Mouse (Mus musculus) liver, embryonic 14.5 days (tissue): ENCODE measurements around the gene Sh2d3c. TPM values are rescaled to one million over a fixed set of nuclear protein-coding genes. Genes with fewer than 3 reads are reported as not detected.

Source experiments
- ATAC-seq: fragments of 200-750 bp; cut with Nextera tagmentation; 2 replicates; pipeline ENCODE4 v1.8.0; 2017; ENCODE audit warnings: moderate number of reproducible peaks, mild to moderate bottlenecking, moderate library complexity; ENCODE audit not compliant: insufficient read depth
- DNase-seq, 3 experiments: peaks; one replicate each; pipeline ENCODE4 v3.0.0-alpha.2; 2012 to 2013; ENCODE audit warnings: low read depth in 3 of 3, low spot score in 3 of 3
- H3K27ac ChIP-seq: fragments of 300-500 bp; sonication (generic); 2 replicates; pipeline ENCODE4 v1.5.1; 2014; ENCODE audit warnings: moderate library complexity, mild to moderate bottlenecking, control low read depth, inconsistent platforms
- H3K27me3 ChIP-seq: fragments of 300-500 bp; sonication (generic); 2 replicates; pipeline ENCODE4 v1.6.1; 2014; ENCODE audit warnings: mild to moderate bottlenecking, low read length, moderate library complexity; ENCODE audit not compliant: control insufficient read depth, insufficient read depth
- H3K36me3 ChIP-seq: fragments of 300-500 bp; sonication (generic); replicated peaks from 2 replicates; pipeline ENCODE4 v1.6.1; 2014; ENCODE audit warnings: low read depth; ENCODE audit not compliant: control insufficient read depth, insufficient read depth
- H3K4me1 ChIP-seq, 2 experiments: fragments of 200-500 bp in 1 of 2; fragments of 300-500 bp in 1 of 2; sonication (generic) in 1 of 2; replicated peaks; 2 replicates each; pipeline ENCODE4 v1.6.1; 2012 to 2014; ENCODE audit warnings: antibody characterized with exemption in 1 of 2, inconsistent platforms in 1 of 2, low read length in 1 of 2; ENCODE audit not compliant: control insufficient read depth in 2 of 2, insufficient read depth in 2 of 2
- H3K4me2 ChIP-seq: fragments of 300-500 bp; sonication (generic); 2 replicates; pipeline ENCODE4 v1.6.1; 2014; ENCODE audit warnings: low read depth, mild to moderate bottlenecking, control low read depth, moderate library complexity
- H3K4me3 ChIP-seq, 2 experiments: fragments of 200-500 bp in 1 of 2; fragments of 300-500 bp in 1 of 2; sonication (generic) in 1 of 2; 2 replicates each; pipeline ENCODE4 v1.5.1; 2012 to 2014; ENCODE audit warnings: low read depth in 2 of 2, low read length in 2 of 2, mild to moderate bottlenecking in 2 of 2, control low read depth in 1 of 2, inconsistent platforms in 1 of 2, moderate library complexity in 1 of 2; ENCODE audit not compliant: insufficient read depth in 1 of 2
- H3K9ac ChIP-seq: fragments of 300-500 bp; sonication (generic); replicated peaks from 2 replicates; pipeline ENCODE4 v1.6.1; 2014; ENCODE audit warnings: mild to moderate bottlenecking, control low read depth, moderate library complexity
- H3K9me3 ChIP-seq: fragments of 300-500 bp; sonication (generic); 2 replicates; pipeline ENCODE4 v1.6.1; 2016; ENCODE audit warnings: low read length, mixed read lengths; ENCODE audit not compliant: control insufficient read depth
- CTCF ChIP-seq: IDR thresholded peaks from 2 replicates; pipeline ENCODE4 v1.5.1; 2016; ENCODE audit warnings: antibody characterized with exemption, low read depth, control low read depth
- EP300 ChIP-seq: IDR thresholded peaks from 2 replicates; pipeline ENCODE4 v1.6.1; 2016; ENCODE audit warnings: antibody characterized with exemption, low read depth
- WGBS: fragments of 180-500 bp; shearing (Covaris S2); extraction: QIAGEN DNeasy Blood & Tissue Kit; methylation state at CpG from one replicate; pipeline ENCODE4 v1.1.7; 2014; ENCODE audit not compliant: insufficient replicate concordance; 5-methylcytosine and 5-hydroxymethylcytosine counted together
- polyA plus RNA-seq, 2 experiments: library from polyadenylated mRNA; depleted of rRNA in 1 of 2; stranded (reverse) in 1 of 2; unstranded in 1 of 2; fragments of >200 nt; fragmentation: Nextera tagmentation in 1 of 2; extraction: Ambion mirVana in 1 of 2; gene quantifications; 2 replicates each; pipeline versions ENCODE4 v1.2.1 to v1.2.3; 2012 to 2014

Sh2d3c gene
- polyA plus RNA-seq, 2 experiments: 3.5 to 4.7 TPM

DNA sequence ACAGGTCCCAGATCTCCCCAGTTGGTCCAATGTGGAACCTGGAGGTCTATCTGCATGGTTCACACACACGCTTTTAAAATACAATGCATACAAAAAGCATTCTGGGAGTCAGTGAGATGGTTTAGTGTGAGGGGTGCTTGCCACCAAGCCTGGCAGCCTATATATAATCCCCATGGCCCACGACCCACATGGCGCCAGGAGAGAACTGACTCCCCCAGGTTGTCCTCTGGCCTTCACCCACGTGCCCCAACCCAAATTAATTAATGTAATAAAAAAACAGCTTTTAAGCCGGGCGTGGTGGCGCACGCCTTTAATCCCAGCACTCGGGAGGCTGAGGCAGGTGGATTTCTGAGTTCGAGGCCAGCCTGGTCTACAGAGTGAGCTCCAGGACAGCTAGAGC lies 37.2 kb upstream of the Sh2d3c start:
- peaks cover 6% of the 10 kb centered on the region; the same call in 1 of the 2 replicates for H3K36me3 ChIP-seq
- H3K9me3 ChIP-seq: no peaks in the 10 kb centered on the region
- H3K4me2 ChIP-seq: no peak overlapping the region
- no peaks in the 10 kb centered on the region for H3K4me1 ChIP-seq
- H3K4me3 ChIP-seq: no peak overlapping the region
- WGBS: 84% methylated on average over 10 of the region's 10 CpGs
- H3K9ac ChIP-seq: no peak overlapping the region
- TF ChIP-seq CTCF (no peak), EP300 (no peak)
- H3K27me3 ChIP-seq: no peaks in the 10 kb centered on the region
- H3K27ac ChIP-seq: no peak overlapping the region
- DNase-seq: no peak
- no peak for ATAC-seq

DNA sequence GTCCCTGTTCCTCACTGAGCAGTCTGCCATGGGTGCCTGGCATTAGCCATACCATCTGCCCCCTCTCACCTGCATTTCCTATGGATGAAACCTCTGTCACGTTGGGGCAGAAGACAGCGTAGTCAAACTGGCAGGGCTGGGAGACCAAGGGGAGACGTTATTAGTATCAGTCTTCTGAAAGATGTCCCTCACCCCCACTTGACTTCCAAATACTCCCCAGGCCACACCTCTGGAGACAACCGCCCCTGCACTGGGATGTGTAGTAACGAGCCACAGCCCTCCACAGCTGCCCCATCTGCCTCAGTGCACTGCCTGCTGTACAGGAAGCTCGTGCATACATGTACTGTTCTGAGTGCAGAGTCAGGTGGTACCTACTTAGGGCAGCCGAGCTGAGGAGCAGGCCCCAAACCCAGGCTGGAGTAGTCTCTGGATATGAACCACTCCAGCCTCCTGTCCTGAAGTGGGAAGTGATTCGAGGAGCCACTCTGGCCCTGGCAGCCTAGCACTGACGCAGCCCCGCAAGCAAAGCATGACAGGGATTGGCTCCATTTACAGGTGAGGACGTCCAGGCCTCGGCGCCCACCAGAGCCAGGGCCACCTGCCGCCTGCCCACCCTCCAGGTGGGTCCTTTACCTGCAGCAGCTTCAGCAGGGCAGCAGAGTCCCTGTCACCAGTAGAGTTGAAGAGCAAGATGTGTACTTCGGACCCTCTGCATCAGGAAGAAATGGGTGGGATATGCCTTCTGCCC lies 36.0 kb upstream of the Sh2d3c start:
- WGBS: 77% methylated on average over 15 of the region's 15 CpGs
- no peak for TF ChIP-seq CTCF
- no peak for TF ChIP-seq EP300

GRCm38 (mm10) chr2:32685807-32686206 lies 35.0 kb upstream of the Sh2d3c start:
- Histone ChIP-seq H3K4me1 (0 out of 4 replicates have a peak, but pooled peaks cover 0 to 2% of the 10 kb centered on the region in 2 experiments), H3K4me3 (no peak overlapping the region), H3K36me3 (peaks cover 6% of the 10 kb centered on the region; the same call in 1 of the 2 replicates), H3K9me3 (no peaks in the 10 kb centered on the region), H3K9ac (no peak overlapping the region), H3K4me2 (no peak overlapping the region), H3K27ac (no peak overlapping the region), H3K27me3 (no peaks in the 10 kb centered on the region)
- TF ChIP-seq EP300: no peak
- TF ChIP-seq CTCF: no peak
- WGBS: 81% methylated on average over 3 of the region's 3 CpGs
- ATAC-seq: no peak
- no peak for DNase-seq

More for the DNA sequence above, 36.0 kb upstream of the Sh2d3c start:
- H3K27me3 ChIP-seq: no peaks in the 10 kb centered on the region
- DNase-seq (no peak), ATAC-seq (no peak)
- H3K4me1 ChIP-seq: 0 out of 4 replicates have a peak, but pooled peaks cover 0 to 2% of the 10 kb centered on the region in 2 experiments
- no peak overlapping the region for H3K4me3 ChIP-seq
- H3K36me3 ChIP-seq: peaks cover 6% of the 10 kb centered on the region; the same call in 1 of the 2 replicates
- H3K9ac ChIP-seq: no peak overlapping the region
- H3K4me2 ChIP-seq: no peak overlapping the region
- H3K27ac ChIP-seq: no peak overlapping the region
- H3K9me3 ChIP-seq: no peaks in the 10 kb centered on the region

GRCm38 (mm10) chr2:32686640-32687039 lies 34.2 kb upstream of the Sh2d3c start:
- Histone ChIP-seq H3K9ac (no peak overlapping the region), H3K4me2 (no peak overlapping the region), H3K4me3 (no peak overlapping the region), H3K9me3 (no peaks in the 10 kb centered on the region), H3K36me3 (peaks cover 6% of the 10 kb centered on the region; the same call in 1 of the 2 replicates), H3K27me3 (no peaks in the 10 kb centered on the region), H3K27ac (no peak overlapping the region), H3K4me1 (peaks cover 0 to 5% of the 10 kb centered on the region in 2 experiments; a peak in 1 of 4 replicates)
- TF ChIP-seq CTCF: no peak
- TF ChIP-seq EP300: no peak
- 79% methylated on average over 6 of the region's 6 CpGs for WGBS
- DNase-seq (no peak), ATAC-seq (no peak)

GRCm38 (mm10) chr2:32687562-32687961 lies 33.3 kb upstream of the Sh2d3c start:
- Histone ChIP-seq H3K4me1 (peaks cover 5 to 7% of the 10 kb centered on the region in 2 experiments; a peak in 3 of 4 replicates), H3K9ac (no peak overlapping the region), H3K27me3 (no peaks in the 10 kb centered on the region), H3K4me2 (no peak overlapping the region), H3K27ac (no peak overlapping the region), H3K36me3 (peaks cover 6% of the 10 kb centered on the region; the same call in 1 of the 2 replicates), H3K9me3 (no peaks in the 10 kb centered on the region), H3K4me3 (no peak overlapping the region)
- DNase-seq (no peak), ATAC-seq (no peak)
- WGBS: 80% methylated on average over 8 of the region's 8 CpGs
- no peak for TF ChIP-seq CTCF
- TF ChIP-seq EP300: no peak
